Mouse (Mus musculus) stomach, postnatal 0 days (tissue): ENCODE results near the gene Timp4.

Experiments
- CTCF ChIP-seq: IDR thresholded peaks from 2 replicates; pipeline ENCODE4 v1.5.1; 2016; ENCODE audit warnings: antibody characterized with exemption, low read depth, mild to moderate bottlenecking, moderate library complexity
- EP300 ChIP-seq: optimal IDR thresholded peaks from 2 replicates; pipeline ENCODE3; 2016; ENCODE audit warnings: antibody characterized with exemption

DNA sequence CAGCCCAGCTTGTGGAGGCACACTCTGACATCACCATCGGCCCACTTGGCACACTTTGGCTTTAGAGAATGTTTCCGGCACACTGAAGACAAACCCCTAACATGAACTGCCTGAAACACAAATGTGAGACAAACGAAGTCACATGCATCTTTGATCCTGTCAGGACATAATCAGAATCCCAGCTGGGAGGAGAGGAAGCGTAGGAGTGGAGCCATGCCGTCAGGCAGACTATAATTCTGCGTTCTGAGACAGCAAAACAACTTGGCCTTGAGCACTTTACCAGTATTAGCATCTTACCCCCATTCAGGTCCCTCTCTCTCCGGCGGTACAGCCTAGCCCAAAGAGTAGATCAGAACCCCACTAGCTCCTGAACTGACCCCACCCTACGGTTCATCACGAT lies 21.3 kb upstream of the Timp4 start:
- TF ChIP-seq CTCF (no peak), EP300 (no peak)
